Mouse (Mus musculus): ENCODE measurements around the gene Sox2.

Sox2 gene

GRCm38 (mm10) chr3:34649726-34650620, at the start of gene Sox2:
Gene Sox2 (plus strand): TSS chr3:34650405.
- ATAC-seq (ENCODE audit: low TSS enrichment) = peak; percentile 86

- ATAC-seq (ENCODE audit: low TSS enrichment) = no peak
These were observed 49.1 kb upstream of the Sox2 start for GRCm38 (mm10) chr3:34601116-34601515.

GRCm38 (mm10) chr3:34614107-34614506, 36.1 kb upstream of the Sox2 start:
- ATAC-seq (ENCODE audit: low TSS enrichment) = no peak

GRCm38 (mm10) chr3:34615526-34615925, 34.7 kb upstream of the Sox2 start:
- ATAC-seq (ENCODE audit: low TSS enrichment) = peak; percentile 97

- no peak for ATAC-seq (ENCODE audit: low TSS enrichment)
These were observed 31.3 kb upstream of the Sox2 start for GRCm38 (mm10) chr3:34618934-34619333.

GRCm38 (mm10) chr3:34620121-34620520, 30.1 kb upstream of the Sox2 start:
- ATAC-seq (ENCODE audit: low TSS enrichment) = no peak

- no peak for ATAC-seq (ENCODE audit: low TSS enrichment)
These were observed 25.4 kb upstream of the Sox2 start for GRCm38 (mm10) chr3:34624721-34625270.

- no peak for ATAC-seq (ENCODE audit: low TSS enrichment)
These were observed 23.7 kb upstream of the Sox2 start for GRCm38 (mm10) chr3:34626521-34626920.

- ATAC-seq (ENCODE audit: low TSS enrichment) = no peak
These were observed 20.2 kb upstream of the Sox2 start for GRCm38 (mm10) chr3:34630031-34630430.

GRCm38 (mm10) chr3:34630736-34631135, 19.5 kb upstream of the Sox2 start:
- no peak for ATAC-seq (ENCODE audit: low TSS enrichment)

- ATAC-seq (ENCODE audit: low TSS enrichment) = no peak
These were observed 13.2 kb upstream of the Sox2 start for GRCm38 (mm10) chr3:34636958-34637357.

- no peak for ATAC-seq (ENCODE audit: low TSS enrichment)
These were observed 12.7 kb upstream of the Sox2 start for GRCm38 (mm10) chr3:34637481-34637880.

GRCm38 (mm10) chr3:34637926-34638325, 12.3 kb upstream of the Sox2 start:
- ATAC-seq (ENCODE audit: low TSS enrichment) = no peak

GRCm38 (mm10) chr3:34638344-34638743, 11.9 kb upstream of the Sox2 start:
- ATAC-seq (ENCODE audit: low TSS enrichment) = peak; percentile 10; the same call in 1 of the 2 replicates

GRCm38 (mm10) chr3:34639031-34639872, 11.0 kb upstream of the Sox2 start:
- peak; percentile 69 for ATAC-seq (ENCODE audit: low TSS enrichment)

GRCm38 (mm10) chr3:34639873-34640270, 10.3 kb upstream of the Sox2 start:
- no peak for ATAC-seq (ENCODE audit: low TSS enrichment)

GRCm38 (mm10) chr3:34640276-34640675, 9.9 kb upstream of the Sox2 start:
- ATAC-seq (ENCODE audit: low TSS enrichment) = no peak

GRCm38 (mm10) chr3:34640690-34641600, 9.3 kb upstream of the Sox2 start:
- no peak for ATAC-seq (ENCODE audit: low TSS enrichment)

GRCm38 (mm10) chr3:34641756-34642497, 8.3 kb upstream of the Sox2 start:
- no peak for ATAC-seq (ENCODE audit: low TSS enrichment)

GRCm38 (mm10) chr3:34642498-34642941, 7.7 kb upstream of the Sox2 start:
- peak; percentile 34; the same call in 1 of the 2 replicates for ATAC-seq (ENCODE audit: low TSS enrichment)

All from frontal cortex, adult (tissue).